Mouse (Mus musculus): Measurements from ENCODE around the gene Mpp1. TPM values are rescaled to one million over a fixed set of nuclear protein-coding genes. Genes with fewer than 3 reads are reported as not detected.

Gene Mpp1
- total RNA-seq, 2 experiments from 2014 or later: 27.2 to 29.7 TPM

- DNase-seq (ENCODE audit: low spot score in 2 of 2): peak; percentile 26 to 40
Measured at GRCm38 (mm10) chrX:75084774-75085508, 45.9 kb downstream of the Mpp1 start, which contains the start of gene Gab3. Gab3 (minus strand) TSS chrX:75085458.

DNA sequence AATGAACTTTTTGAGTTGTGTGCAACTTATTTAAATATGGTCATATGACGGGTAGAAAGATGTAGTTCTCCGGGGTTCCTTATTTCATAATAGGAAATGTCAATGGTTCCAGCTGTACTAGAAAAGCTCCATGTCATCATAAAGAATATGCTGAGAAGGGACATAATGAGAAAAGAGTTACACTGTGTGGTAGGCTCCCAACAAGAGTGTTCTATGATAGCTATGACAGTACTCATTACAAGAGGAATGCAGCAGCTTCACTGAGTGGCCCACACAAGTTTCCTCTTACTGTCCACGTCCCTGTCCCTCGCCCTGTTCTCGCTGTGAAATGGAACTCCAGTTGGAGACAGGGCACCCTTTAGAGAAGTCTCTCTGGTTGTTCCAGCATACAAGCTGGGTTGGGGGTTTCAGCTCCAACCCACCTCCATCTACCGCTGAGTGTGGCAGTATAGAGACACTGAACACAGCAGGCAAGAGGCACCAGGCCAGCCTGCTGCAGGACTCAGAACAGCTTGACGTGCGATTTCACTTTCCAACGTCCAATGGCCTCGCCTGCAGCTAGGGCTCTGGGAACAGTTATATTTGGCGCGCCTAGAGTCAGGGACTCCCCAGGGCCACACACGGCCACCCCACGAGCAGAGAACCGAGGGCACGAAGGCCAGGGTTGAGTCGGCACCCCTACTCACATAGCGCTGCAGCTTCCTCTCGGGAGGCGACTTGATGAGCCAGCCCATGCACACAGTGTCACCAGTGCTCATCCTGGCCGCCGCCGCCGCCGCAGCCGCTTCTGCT, 46.6 kb downstream of the Mpp1 start:
- DNase-seq (ENCODE audit: low spot score in 2 of 2): peak in 1 of 2 experiments; percentile 18

DNA sequence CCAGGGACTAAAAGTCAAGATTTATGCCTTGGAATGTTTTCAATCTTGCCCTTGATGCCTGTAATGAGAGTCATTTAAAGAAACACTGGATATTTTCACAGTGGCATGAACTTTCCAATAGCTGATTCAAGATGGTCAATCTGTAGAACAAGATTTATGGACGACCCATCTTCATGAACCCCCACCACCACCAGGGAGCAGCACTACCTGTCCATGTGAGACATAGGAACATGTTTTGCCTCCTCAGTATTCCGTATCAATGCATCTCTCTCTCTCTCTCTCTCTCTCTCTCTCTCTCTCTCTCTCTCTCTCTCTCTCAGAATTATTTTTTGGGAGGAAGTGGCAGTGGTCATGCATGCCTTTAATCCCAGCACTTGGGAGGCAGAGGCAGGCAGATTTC, 48.5 kb downstream of the Mpp1 start:
- no peak for DNase-seq (ENCODE audit: low spot score in 2 of 2)

Other genes with a start within 250 kb of the Mpp1 start
- gene Gab3, start 45.6 kb downstream of the Mpp1 start, total RNA-seq (2021): 1 to 10 TPM; 1.3 to 3.2 TPM
- gene Dkc1, start 35.2 kb downstream of the Mpp1 start, total RNA-seq (2021): 10 to 100 TPM; 26.0 to 32.4 TPM
- not detected for gene Smim9, start 32.8 kb upstream of the Mpp1 start, total RNA-seq (2021)

Measured in layer of hippocampus, postnatal 10 days (tissue).